Mouse (Mus musculus): ENCODE results near the gene Mier2. TPM values are rescaled to one million over a fixed set of nuclear protein-coding genes. Genes with fewer than 3 reads are reported as not detected.
A peak's percentile ranks its signal among the peaks of the same experiment; 100 is the strongest.

Gene Mier2
- polyA plus RNA-seq, 1 experiment from 2014 or later, result 66.4 TPM

DNA sequence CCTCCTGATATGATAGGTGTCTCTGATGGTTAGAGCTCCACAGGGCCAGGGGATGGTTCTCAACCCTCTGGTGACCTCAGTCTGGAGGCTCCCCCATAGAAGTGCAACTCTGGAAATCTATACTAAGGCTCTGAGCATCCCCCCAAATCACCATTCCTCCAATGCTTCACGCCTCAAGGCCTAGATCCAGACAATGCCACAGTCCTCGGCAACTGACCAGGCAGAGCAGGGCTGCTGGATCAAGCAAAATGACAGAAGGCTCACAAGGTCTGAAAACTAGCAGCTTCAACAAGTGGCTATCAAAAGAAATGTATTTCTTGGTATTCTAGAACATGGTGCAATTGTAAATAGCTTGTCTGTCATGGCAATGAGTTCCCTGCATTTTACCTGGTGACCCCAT is 17.2 kb downstream of the Mier2 start:
- no peak for ATAC-seq (ENCODE audit: insufficient number of reproducible peaks, low FRiP score, low TSS enrichment, low read depth)
- Histone ChIP-seq H3K9ac (no peak overlapping the region), H3K4me3 (no peak overlapping the region), H3K4me2 (no peak overlapping the region), H3K9me3 (no peaks in the 10 kb centered on the region), H3K27me3 (no peaks in the 10 kb centered on the region), H3K4me1 (peaks cover 12% of the 10 kb centered on the region), H3K36me3 (peaks cover 47% of the 10 kb centered on the region), H3K27ac (no peak overlapping the region)
- 90% methylated on average over 2 of the region's 2 CpGs for WGBS

DNA sequence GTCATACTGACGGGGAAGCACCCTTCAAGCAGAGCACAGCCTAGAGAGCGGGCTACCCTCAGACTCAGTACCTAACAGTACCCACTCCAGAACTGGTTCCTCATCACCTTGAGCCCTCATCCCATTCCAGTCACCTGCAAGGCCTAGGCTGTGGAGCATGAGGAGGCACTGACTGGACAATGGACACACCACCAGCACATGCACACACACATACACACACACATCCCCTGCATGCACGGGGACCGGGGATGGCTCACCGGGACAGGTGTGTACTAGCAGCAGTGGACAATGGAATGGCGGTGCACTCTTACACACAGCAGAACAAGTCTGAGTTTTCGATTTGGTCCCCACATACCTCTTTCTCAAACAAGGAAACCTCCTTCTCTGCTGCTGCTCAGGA is 17.7 kb downstream of the Mier2 start:
- ATAC-seq (ENCODE audit: insufficient number of reproducible peaks, low FRiP score, low TSS enrichment, low read depth), result no peak
- H3K9ac ChIP-seq, result no peak overlapping the region
- H3K36me3 ChIP-seq, result peaks cover 42% of the 10 kb centered on the region
- no peaks in the 10 kb centered on the region for H3K27me3 ChIP-seq
- 86% methylated on average over 7 of the region's 7 CpGs for WGBS
- no peak overlapping the region for H3K4me3 ChIP-seq
- H3K4me2 ChIP-seq, result no peak overlapping the region
- H3K4me1 ChIP-seq, result peaks cover 17% of the 10 kb centered on the region
- no peaks in the 10 kb centered on the region for H3K9me3 ChIP-seq
- no peak overlapping the region for H3K27ac ChIP-seq

DNA sequence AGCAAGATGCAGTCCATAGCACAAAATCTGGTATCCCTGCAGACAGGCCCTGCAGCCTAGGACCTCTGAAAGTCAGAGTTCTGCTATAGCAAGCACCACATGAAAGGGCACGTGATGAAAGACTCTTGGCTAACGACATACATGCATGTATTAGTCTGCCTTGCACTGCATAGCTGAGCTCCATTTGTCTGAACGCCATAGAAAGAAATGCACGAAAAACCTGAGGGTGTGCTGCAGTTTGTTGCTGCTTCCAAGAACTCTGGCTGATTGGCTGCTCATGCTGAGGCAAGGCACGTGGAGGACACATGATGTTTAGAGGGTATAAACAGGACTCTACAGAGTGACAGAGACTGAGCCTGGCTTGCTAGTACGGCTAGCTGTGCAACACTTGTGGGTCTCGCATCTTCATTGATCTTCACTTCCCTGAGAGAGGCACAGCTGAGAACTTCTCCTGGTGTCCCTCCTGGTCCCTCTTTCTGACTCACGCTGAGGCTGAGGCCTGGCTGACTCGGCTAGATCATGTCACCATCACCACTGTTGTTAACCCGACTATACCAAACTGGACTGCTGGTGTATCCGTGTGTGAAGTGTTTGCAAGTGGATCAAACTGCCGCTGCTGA is 18.4 kb downstream of the Mier2 start:
- ATAC-seq (ENCODE audit: insufficient number of reproducible peaks, low FRiP score, low TSS enrichment, low read depth), result no peak
- Histone ChIP-seq H3K4me1 (peaks cover 17% of the 10 kb centered on the region), H3K4me3 (no peak overlapping the region), H3K4me2 (no peak overlapping the region), H3K27ac (no peak overlapping the region), H3K9me3 (no peaks in the 10 kb centered on the region), H3K27me3 (no peaks in the 10 kb centered on the region), H3K9ac (no peak overlapping the region), H3K36me3 (peaks cover 35% of the 10 kb centered on the region)
- 69% methylated on average over 12 of the region's 12 CpGs for WGBS

DNA sequence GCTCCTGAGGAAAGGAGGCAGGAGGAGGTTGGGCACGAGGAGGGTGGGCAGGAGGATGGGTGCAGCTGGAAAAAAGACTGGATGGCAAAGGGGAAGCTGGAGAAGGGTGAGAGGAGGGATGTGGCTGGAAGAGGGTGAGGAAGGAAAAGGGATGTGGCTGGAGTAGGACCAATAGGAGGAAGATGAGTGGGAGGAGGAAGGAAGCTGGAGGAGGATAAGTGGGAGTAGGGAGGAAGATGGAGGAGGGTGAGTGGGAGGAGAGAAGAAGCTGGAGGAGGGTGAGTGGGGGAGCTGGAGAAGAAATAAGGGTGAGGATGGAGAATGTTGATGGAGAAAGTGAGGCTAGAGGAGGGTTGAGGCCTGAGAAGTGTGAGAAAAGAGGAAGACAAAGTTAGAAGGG is 19.6 kb downstream of the Mier2 start:
- no peak overlapping the region for H3K27ac ChIP-seq
- WGBS, result 67% methylated on average over 1 of the region's 1 CpGs
- H3K4me1 ChIP-seq, result peaks cover 17% of the 10 kb centered on the region
- no peak overlapping the region for H3K9ac ChIP-seq
- H3K36me3 ChIP-seq, result peaks cover 24% of the 10 kb centered on the region
- H3K4me2 ChIP-seq, result no peak overlapping the region
- no peak for ATAC-seq (ENCODE audit: insufficient number of reproducible peaks, low FRiP score, low TSS enrichment, low read depth)
- no peaks in the 10 kb centered on the region for H3K27me3 ChIP-seq
- no peak overlapping the region for H3K4me3 ChIP-seq
- H3K9me3 ChIP-seq, result no peaks in the 10 kb centered on the region

DNA sequence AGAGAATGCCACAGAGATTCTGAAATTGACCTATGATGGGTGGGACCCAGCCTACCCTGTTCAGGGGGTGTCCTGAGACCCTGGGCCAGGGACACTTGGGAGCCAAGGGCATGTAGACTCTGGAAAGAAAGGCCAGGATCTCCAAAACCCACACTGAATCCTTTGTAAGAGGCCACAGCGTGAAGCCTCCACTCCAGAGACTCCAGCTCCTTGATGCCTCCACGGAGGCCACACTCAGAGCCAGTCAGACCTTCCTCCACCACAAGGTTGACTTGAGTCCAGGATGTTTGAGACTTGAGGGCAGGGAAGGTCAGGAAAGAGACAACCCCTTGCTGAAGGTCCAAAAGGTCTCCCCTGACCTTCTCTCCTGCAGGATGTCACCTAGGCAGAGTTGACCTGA is 20.6 kb downstream of the Mier2 start:
- no peak overlapping the region for H3K27ac ChIP-seq
- H3K9me3 ChIP-seq, result no peaks in the 10 kb centered on the region
- 80% methylated on average over 2 of the region's 2 CpGs for WGBS
- ATAC-seq (ENCODE audit: insufficient number of reproducible peaks, low FRiP score, low TSS enrichment, low read depth), result no peak
- H3K9ac ChIP-seq, result no peak overlapping the region
- H3K4me2 ChIP-seq, result no peak overlapping the region
- no peaks in the 10 kb centered on the region for H3K27me3 ChIP-seq
- H3K4me3 ChIP-seq, result no peak overlapping the region
- H3K36me3 ChIP-seq, result peaks cover 14% of the 10 kb centered on the region
- peaks cover 17% of the 10 kb centered on the region for H3K4me1 ChIP-seq

DNA sequence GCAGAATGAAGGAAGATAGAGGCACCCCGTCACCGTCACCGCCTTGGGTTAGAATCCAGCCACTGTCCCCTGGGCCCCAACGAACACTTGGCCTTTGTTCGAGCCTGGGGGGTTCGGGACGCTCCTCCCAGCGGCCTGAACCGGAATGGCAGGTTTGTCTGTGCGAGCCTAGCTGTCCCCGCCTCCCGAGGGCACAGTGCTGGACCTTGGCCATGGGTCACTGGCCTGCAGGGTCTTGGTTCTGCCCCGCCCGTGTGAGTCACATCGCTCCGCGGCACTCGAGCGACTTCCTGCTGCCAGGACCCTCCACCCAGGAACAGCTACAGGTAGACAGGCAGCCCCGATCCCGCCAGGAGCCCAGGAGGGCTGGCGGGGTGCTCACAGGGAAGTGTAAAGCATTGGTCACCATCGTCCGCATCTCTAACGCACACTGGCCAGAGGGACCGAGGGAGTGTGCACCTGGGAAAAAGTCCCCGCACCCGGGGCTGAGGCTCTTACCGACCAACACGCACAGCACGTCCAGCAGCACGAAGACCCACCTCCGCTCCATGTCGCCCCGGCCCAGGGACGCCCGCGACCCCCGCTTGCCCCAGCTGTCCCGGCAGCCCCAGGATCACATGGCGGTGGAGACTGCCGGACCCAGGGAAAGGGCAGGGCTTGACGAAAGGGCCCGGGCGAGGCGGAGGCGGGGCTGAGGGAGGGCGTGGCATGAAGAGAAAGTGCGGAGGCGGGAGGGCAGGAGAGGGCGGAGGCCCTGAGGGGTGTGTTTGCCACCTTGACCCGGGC is 21.7 kb downstream of the Mier2 start, which contains the start of gene Plpp2:
TSS of gene Plpp2 (minus strand) at position 671 of the 786 bp plus-strand sequence.
- Histone ChIP-seq H3K9me3 (no peaks in the 10 kb centered on the region), H3K4me1 (peaks cover 17% of the 10 kb centered on the region), H3K4me3 (peak within 1 kb of the TSS; percentile 63), H3K27ac (peak within 1 kb of the TSS; percentile 69), H3K27me3 (no peaks in the 10 kb centered on the region), H3K4me2 (peak within 1 kb of the TSS; percentile 96), H3K9ac (peak within 1 kb of the TSS; percentile 44), H3K36me3 (peaks cover 3% of the 10 kb centered on the region)
- WGBS, result under 1% methylated on average over 51 of the region's 52 CpGs
- peak; percentile 11 for ATAC-seq (ENCODE audit: insufficient number of reproducible peaks, low FRiP score, low TSS enrichment, low read depth)

DNA sequence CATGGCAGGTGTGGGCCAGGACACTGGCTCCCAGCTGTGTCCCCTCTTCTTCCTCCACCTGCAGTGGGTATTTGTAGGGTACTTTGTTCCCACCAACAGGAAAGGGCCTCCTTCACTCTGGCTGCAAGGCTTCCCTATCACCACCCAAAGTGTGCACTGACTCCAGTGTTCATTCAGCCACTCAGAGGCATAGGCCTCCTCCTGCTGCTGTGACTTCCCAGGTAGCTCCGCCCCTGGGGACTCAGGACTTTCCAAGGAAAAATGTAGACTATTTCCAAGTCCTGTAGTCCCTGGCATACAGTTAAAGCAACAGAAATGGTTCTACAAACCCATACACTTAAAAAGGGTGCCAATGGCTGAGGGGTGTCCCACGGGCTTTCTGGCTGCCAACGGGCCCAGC is 22.3 kb downstream of the Mier2 start:
- no peaks in the 10 kb centered on the region for H3K27me3 ChIP-seq
- ATAC-seq (ENCODE audit: insufficient number of reproducible peaks, low FRiP score, low TSS enrichment, low read depth), result no peak
- H3K9me3 ChIP-seq, result no peaks in the 10 kb centered on the region
- WGBS, result 24% methylated on average over 3 of the region's 3 CpGs
- H3K27ac ChIP-seq, result peak overlapping the region; percentile 69
- H3K4me2 ChIP-seq, result peak overlapping the region; percentile 96
- H3K4me1 ChIP-seq, result peaks cover 17% of the 10 kb centered on the region
- no peaks in the 10 kb centered on the region for H3K36me3 ChIP-seq
- peak overlapping the region; percentile 63 for H3K4me3 ChIP-seq
- H3K9ac ChIP-seq, result peak overlapping the region; percentile 44; the same call in 1 of the 2 replicates

DNA sequence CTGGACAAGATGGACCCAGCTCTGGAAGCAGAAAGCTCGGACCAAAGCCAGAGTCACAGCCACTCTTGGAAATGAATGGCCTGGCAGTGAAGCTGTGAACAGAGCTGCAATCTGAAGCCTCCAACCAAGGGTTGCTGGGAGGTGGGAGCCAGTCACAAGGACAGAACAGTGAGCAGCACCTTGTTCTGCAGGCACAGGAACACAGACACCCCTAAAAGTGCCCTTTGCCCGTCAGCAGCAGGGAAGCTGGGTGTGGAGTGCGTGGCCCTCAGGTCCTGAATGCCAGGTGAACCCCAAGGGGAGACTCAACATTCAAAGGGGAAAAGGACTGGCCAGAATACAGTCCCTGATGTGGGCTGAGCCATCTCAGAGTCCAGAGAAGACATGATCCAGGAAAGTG is 23.4 kb downstream of the Mier2 start:
- H3K36me3 ChIP-seq, result peaks cover 8% of the 10 kb centered on the region; the same call in 1 of the 2 replicates
- no peak for ATAC-seq (ENCODE audit: insufficient number of reproducible peaks, low FRiP score, low TSS enrichment, low read depth)

DNA sequence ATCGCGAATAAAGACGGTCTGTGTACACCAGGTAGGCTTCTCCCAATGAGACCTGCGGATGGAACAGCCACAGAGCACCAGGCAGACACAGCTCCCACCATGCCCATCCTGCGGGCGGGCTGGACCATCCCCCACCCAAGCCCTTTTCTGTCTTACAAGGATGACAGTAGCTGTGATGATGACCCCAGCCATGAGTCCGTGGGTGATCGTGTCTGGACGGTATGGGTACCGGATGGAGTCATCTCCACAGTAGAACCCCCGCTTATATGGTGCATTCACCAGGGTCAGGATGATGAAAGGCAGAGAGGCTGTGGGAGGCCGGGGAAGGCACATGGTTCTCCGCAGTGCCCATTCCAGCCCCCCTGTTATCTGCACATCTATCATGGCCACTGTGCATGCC is 24.3 kb downstream of the Mier2 start:
- WGBS, result 92% methylated on average over 13 of the region's 13 CpGs
- no peak overlapping the region for H3K27ac ChIP-seq
- H3K27me3 ChIP-seq, result no peaks in the 10 kb centered on the region
- no peak overlapping the region for H3K4me3 ChIP-seq
- no peak overlapping the region for H3K9ac ChIP-seq
- ATAC-seq (ENCODE audit: insufficient number of reproducible peaks, low FRiP score, low TSS enrichment, low read depth), result no peak
- peaks cover 17% of the 10 kb centered on the region for H3K4me1 ChIP-seq
- H3K36me3 ChIP-seq, result peaks cover 16% of the 10 kb centered on the region; the same call in 1 of the 2 replicates
- H3K9me3 ChIP-seq, result no peaks in the 10 kb centered on the region
- H3K4me2 ChIP-seq, result no peak overlapping the region

More for the DNA sequence above, 23.4 kb downstream of the Mier2 start:
- Histone ChIP-seq H3K27me3 (no peaks in the 10 kb centered on the region), H3K9ac (no peak overlapping the region), H3K9me3 (no peaks in the 10 kb centered on the region), H3K4me1 (peaks cover 17% of the 10 kb centered on the region), H3K27ac (no peak overlapping the region), H3K4me2 (no peak overlapping the region), H3K4me3 (no peak overlapping the region)
- 84% methylated on average over 3 of the region's 3 CpGs for WGBS

DNA sequence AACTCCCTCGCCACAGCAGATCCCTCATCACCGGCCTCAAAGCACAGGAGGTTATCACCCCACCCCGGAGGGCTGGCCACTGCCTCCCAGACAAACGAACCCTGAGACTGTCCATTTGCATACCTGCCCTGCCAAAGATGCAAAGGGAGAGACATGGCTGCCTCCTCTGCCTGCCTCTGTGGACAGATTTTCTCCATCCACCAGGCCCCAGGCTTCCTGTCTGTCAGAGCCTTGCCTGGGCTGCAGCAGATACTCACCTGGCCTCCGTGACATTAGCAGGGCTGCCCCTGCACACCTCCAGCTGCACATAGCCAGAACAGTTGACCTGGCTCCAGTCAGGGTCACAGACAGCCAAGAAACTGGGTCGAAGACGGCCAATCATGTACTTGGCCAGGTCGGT is 24.8 kb downstream of the Mier2 start:
- Histone ChIP-seq H3K4me1 (peaks cover 17% of the 10 kb centered on the region), H3K4me2 (no peak overlapping the region), H3K9me3 (no peaks in the 10 kb centered on the region), H3K4me3 (no peak overlapping the region), H3K27ac (no peak overlapping the region), H3K27me3 (no peaks in the 10 kb centered on the region), H3K36me3 (peaks cover 20% of the 10 kb centered on the region; the same call in 1 of the 2 replicates), H3K9ac (no peak overlapping the region)
- 75% methylated on average over 8 of the region's 8 CpGs for WGBS
- ATAC-seq (ENCODE audit: insufficient number of reproducible peaks, low FRiP score, low TSS enrichment, low read depth), result no peak

DNA sequence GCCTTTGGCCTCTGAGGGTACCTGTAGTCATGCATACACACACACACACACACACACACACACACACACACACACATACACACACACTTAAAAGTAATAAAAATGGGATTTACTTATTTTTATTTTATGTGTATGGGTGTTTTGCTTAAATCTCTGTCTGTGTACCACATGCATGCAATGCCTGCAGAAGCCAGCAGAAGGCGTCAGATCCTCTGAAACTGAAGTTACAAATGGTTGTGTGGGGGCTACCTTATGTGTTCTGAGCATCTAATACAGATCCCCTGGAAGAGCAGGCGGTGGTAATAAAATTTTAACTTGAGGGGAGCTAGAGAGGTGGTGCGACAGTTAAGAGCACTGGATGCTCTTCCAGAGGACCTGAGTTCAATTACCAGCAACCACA is 26.9 kb downstream of the Mier2 start:
- H3K4me2 ChIP-seq, result no peak overlapping the region
- H3K36me3 ChIP-seq, result peaks cover 20% of the 10 kb centered on the region; the same call in 1 of the 2 replicates
- H3K9me3 ChIP-seq, result no peaks in the 10 kb centered on the region; the same call in 1 of the 2 replicates
- ATAC-seq (ENCODE audit: insufficient number of reproducible peaks, low FRiP score, low TSS enrichment, low read depth), result no peak
- WGBS, result 77% methylated on average over 3 of the region's 3 CpGs
- H3K27me3 ChIP-seq, result no peaks in the 10 kb centered on the region
- no peak overlapping the region for H3K9ac ChIP-seq
- no peak overlapping the region for H3K27ac ChIP-seq
- no peak overlapping the region for H3K4me3 ChIP-seq
- H3K4me1 ChIP-seq, result peaks cover 8% of the 10 kb centered on the region

DNA sequence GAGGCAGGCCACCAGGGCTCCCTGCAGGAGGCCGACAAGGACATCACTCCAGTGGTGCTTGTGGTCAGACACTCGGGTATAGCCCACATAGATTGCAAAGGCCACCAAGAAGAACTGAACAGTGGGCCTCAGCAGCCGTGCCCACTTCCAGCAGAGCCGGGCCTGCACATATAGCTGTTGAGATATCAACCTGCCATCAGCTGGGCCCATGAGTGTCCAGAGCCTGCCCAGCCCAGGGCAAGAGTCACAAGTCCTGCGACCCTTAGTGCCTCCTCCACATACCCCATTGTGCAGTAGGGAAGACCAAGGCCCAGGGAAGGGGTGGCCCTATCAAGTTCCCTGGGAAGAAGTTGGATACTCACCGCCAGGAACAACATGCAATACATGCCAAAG is 27.6 kb downstream of the Mier2 start:
- no peak overlapping the region for H3K4me2 ChIP-seq
- H3K4me1 ChIP-seq, result peaks cover 2% of the 10 kb centered on the region
- WGBS, result 84% methylated on average over 6 of the region's 6 CpGs
- no peak overlapping the region for H3K4me3 ChIP-seq
- H3K9me3 ChIP-seq, result no peaks in the 10 kb centered on the region; the same call in 1 of the 2 replicates
- peaks cover 20% of the 10 kb centered on the region; the same call in 1 of the 2 replicates for H3K36me3 ChIP-seq
- H3K9ac ChIP-seq, result no peak overlapping the region
- no peaks in the 10 kb centered on the region for H3K27me3 ChIP-seq
- ATAC-seq (ENCODE audit: insufficient number of reproducible peaks, low FRiP score, low TSS enrichment, low read depth), result no peak
- H3K27ac ChIP-seq, result no peak overlapping the region
